Mouse (Mus musculus) liver, embryonic 11.5 days (tissue): ENCODE data around the gene L3hypdh. TPM values are rescaled to one million over a fixed set of nuclear protein-coding genes. Genes with fewer than 3 reads are reported as not detected.
A peak's percentile ranks its signal among the peaks of the same experiment; 100 is the strongest.

Source experiments
- ATAC-seq: fragments of 200-750 bp; cut with Nextera tagmentation; replicated peaks from 2 replicates; pipeline ENCODE4 v1.8.0; 2017; ENCODE audit warnings: moderate number of reproducible peaks, mild to moderate bottlenecking, moderate TSS enrichment, moderate library complexity; ENCODE audit not compliant: low FRiP score
- DNase-seq: peaks from one replicate; pipeline ENCODE4 v3.0.0-alpha.2; 2017; ENCODE audit warnings: low spot score
- H3K27ac ChIP-seq: fragments of 300-500 bp; sonication (generic); 2 replicates; pipeline ENCODE4 v1.5.1; 2014; ENCODE audit warnings: mild to moderate bottlenecking, low read depth, low read length, control low read depth
- H3K27me3 ChIP-seq: fragments of 300-500 bp; sonication (generic); replicated peaks from 2 replicates; pipeline ENCODE4 v1.6.1; 2014; ENCODE audit warnings: low read length, mixed read lengths; ENCODE audit not compliant: control insufficient read depth, insufficient read depth
- H3K36me3 ChIP-seq: fragments of 300-500 bp; sonication (generic); 2 replicates; pipeline ENCODE4 v1.6.1; 2014; ENCODE audit warnings: mild to moderate bottlenecking, low read length, moderate library complexity, mixed read lengths; ENCODE audit not compliant: control insufficient read depth, insufficient read depth
- H3K4me1 ChIP-seq: fragments of 300-500 bp; sonication (generic); replicated peaks from 2 replicates; pipeline ENCODE4 v1.6.1; 2014; ENCODE audit warnings: low read length, mixed read lengths; ENCODE audit not compliant: control insufficient read depth, insufficient read depth
- H3K4me2 ChIP-seq: fragments of 300-500 bp; sonication (generic); 2 replicates; pipeline ENCODE4 v1.6.1; 2014; ENCODE audit warnings: mild to moderate bottlenecking, control low read depth, moderate library complexity
- H3K4me3 ChIP-seq: fragments of 300-500 bp; sonication (generic); 2 replicates; pipeline ENCODE4 v1.5.1; 2014; ENCODE audit warnings: low read depth, low read length, control low read depth
- H3K9ac ChIP-seq: fragments of 300-500 bp; sonication (generic); 2 replicates; pipeline ENCODE4 v1.6.1; 2014; ENCODE audit warnings: low read depth, low read length, control low read depth
- H3K9me3 ChIP-seq: fragments of 300-500 bp; sonication (generic); 2 replicates; pipeline ENCODE4 v1.6.1; 2016; ENCODE audit warnings: low read length, inconsistent platforms, mixed read lengths; ENCODE audit not compliant: control insufficient read depth
- WGBS: fragments of 180-500 bp; shearing (Covaris S2); extraction: QIAGEN DNeasy Blood & Tissue Kit; methylation state at CpG from one replicate; pipeline ENCODE4 v1.1.7; 2014; 5-methylcytosine and 5-hydroxymethylcytosine counted together
- polyA plus RNA-seq: library from polyadenylated mRNA; unstranded; fragments of >200 nt; fragmentation: Nextera tagmentation; extraction: Ambion mirVana; gene quantifications from 2 replicates; pipeline ENCODE4 v1.2.1, GENCODE M21; 2014

L3hypdh gene
- 8.0 and 8.9 TPM in 2 replicates for polyA plus RNA-seq

DNA sequence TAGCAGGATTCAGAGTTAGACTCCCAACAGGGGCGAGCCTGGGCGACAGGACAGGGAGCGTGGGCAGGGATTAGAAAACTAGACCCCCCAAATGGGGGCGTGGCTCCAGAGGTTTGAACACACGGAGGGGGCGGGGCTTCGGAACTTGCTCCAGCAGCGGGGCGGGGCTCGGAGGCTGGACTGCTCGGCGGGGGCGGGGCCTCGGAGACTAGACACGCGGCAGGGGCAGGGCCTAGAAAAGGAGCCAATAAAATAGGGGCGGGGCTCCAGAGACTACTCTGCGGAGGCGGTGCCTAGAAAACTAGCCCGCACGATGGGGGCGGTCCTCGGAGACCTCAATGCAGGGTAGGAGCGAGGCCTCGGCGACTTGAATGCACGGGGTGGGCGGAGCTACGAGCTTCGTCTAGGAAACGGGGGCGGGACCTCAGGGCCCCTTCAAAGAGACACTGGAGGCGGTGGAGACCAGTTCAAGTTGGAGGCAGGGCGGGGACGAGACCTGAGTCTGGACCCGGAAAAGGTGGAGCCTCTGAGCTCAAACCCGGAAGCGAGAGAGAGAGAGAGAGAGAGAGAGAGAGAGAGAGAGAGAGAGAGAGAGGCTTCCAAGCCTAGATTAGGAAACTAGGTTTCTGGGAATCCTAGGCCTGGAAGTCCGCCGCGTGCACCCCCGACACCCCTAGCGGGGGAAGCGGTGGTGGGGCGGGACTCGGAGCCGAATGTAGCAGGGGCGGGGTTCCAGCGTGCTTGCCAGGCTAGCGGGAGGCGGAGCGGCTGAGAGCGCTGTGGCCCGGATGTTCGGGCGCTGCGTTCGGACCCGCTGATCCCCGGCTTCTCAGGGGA is at the start of gene L3hypdh, which contains the start of gene Jkamp:
TSS of gene L3hypdh (minus strand) at position 111 of the 837 bp plus-strand sequence.
TSS of gene Jkamp (plus strand) at position 261 of the 837 bp plus-strand sequence.
- Histone ChIP-seq H3K27ac (peak within 1 kb of the TSS; percentile 83), H3K4me2 (peak within 1 kb of the TSS; percentile 94), H3K4me3 (peak within 1 kb of the TSS; percentile 70), H3K36me3 (no peaks in the 10 kb centered on the region), H3K4me1 (peaks cover 22% of the 10 kb centered on the region), H3K9ac (peak within 1 kb of the TSS; percentile 72), H3K9me3 (no peaks in the 10 kb centered on the region), H3K27me3 (no peaks in the 10 kb centered on the region)
- peak; percentile 99 for DNase-seq
- WGBS, result under 1% methylated on average over 60 of the region's 60 CpGs
- ATAC-seq, result peak; percentile 97

GRCm38 (mm10) chr12:72129203-72129602 is 44.0 kb upstream of the L3hypdh start:
- Histone ChIP-seq H3K27me3 (no peaks in the 10 kb centered on the region), H3K9ac (no peak overlapping the region), H3K27ac (no peak overlapping the region), H3K4me3 (no peak overlapping the region), H3K36me3 (no peaks in the 10 kb centered on the region), H3K4me1 (no peaks in the 10 kb centered on the region), H3K9me3 (no peaks in the 10 kb centered on the region), H3K4me2 (no peak overlapping the region)
- 86% methylated on average over 10 of the region's 10 CpGs for WGBS
- ATAC-seq, result no peak
- DNase-seq, result no peak

DNA sequence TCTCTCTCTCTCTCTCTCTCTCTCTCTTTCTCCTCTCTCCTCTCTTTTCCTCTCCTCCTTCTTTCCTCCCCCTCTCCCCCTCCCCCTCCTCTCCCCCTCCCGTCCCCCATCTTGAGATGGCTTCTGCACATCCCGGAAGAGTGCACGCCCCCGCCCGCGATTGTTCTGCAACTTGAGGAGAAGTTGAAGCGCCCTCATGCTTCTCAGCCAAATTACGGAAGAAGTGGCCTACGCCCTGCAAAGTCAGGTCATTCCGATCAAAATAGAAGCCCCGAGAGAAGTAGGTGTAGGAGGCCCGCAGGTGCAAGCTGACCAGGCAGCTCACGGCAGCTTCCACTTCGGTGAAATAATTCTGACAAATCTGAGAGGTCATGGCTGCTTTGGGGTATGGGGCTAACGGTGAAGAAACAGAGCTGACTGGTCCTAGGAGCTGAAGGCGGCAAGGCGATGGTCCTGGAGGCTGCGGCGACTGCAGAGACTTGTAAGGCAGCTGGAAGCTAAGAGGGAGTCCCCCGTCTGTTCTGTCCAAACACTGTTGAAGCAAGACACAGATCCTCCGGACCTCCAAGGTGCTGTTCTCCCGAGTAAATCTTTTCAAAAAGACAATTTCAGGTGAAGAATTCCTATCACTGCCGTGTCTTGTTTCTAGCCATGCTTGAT is 30.6 kb upstream of the L3hypdh start:
- H3K27me3 ChIP-seq, result no peaks in the 10 kb centered on the region
- H3K4me3 ChIP-seq, result no peak overlapping the region
- H3K4me1 ChIP-seq, result no peaks in the 10 kb centered on the region
- DNase-seq (no peak), ATAC-seq (no peak)
- H3K9ac ChIP-seq, result no peak overlapping the region
- no peaks in the 10 kb centered on the region for H3K36me3 ChIP-seq
- no peak overlapping the region for H3K4me2 ChIP-seq
- H3K27ac ChIP-seq, result no peak overlapping the region
- WGBS, result 72% methylated on average over 22 of the region's 23 CpGs
- H3K9me3 ChIP-seq, result no peaks in the 10 kb centered on the region

- Histone ChIP-seq H3K36me3 (no peaks in the 10 kb centered on the region), H3K27ac (no peak overlapping the region), H3K4me3 (no peak overlapping the region), H3K9ac (no peak overlapping the region), H3K4me2 (no peak overlapping the region), H3K4me1 (no peaks in the 10 kb centered on the region), H3K9me3 (no peaks in the 10 kb centered on the region), H3K27me3 (no peaks in the 10 kb centered on the region)
- 72% methylated on average over 6 of the region's 6 CpGs for WGBS
- DNase-seq (no peak), ATAC-seq (no peak)
Observed at GRCm38 (mm10) chr12:72115126-72115525, 29.9 kb upstream of the L3hypdh start.

GRCm38 (mm10) chr12:72104525-72105281 is 19.5 kb upstream of the L3hypdh start:
- no peak overlapping the region for H3K9ac ChIP-seq
- H3K27ac ChIP-seq, result no peak overlapping the region
- peak overlapping the region; percentile 21; the same call in 1 of the 2 replicates for H3K4me2 ChIP-seq
- H3K27me3 ChIP-seq, result no peaks in the 10 kb centered on the region
- peak; percentile 71 for ATAC-seq
- H3K4me3 ChIP-seq, result no peak overlapping the region
- no peaks in the 10 kb centered on the region for H3K9me3 ChIP-seq
- peak; percentile 37 for DNase-seq
- WGBS, result 32% methylated on average over 14 of the region's 14 CpGs
- no peaks in the 10 kb centered on the region for H3K36me3 ChIP-seq
- no peaks in the 10 kb centered on the region for H3K4me1 ChIP-seq

DNA sequence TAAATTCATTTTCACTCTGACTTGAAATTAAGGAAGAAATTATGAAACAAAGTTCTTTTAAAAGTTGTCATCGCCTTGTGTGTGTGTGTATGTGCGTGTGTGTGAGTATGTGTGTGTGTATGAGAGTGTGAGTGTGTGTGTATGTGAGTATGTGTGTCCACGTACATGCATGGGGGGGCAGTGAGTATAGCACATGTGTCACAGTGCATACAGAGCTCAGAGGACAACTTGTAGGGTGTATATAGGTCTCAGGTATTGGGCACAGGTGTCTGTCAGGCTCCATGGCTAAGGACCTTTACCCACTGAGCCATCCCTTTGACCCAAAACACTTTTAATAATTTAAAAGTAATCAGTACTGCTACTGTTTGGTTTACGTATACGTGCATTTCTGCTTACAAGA is 18.8 kb upstream of the L3hypdh start:
- no peaks in the 10 kb centered on the region for H3K4me1 ChIP-seq
- ATAC-seq, result no peak
- H3K4me2 ChIP-seq, result no peak overlapping the region
- no peak overlapping the region for H3K9ac ChIP-seq
- H3K27ac ChIP-seq, result no peak overlapping the region
- DNase-seq, result no peak
- H3K9me3 ChIP-seq, result no peaks in the 10 kb centered on the region
- H3K27me3 ChIP-seq, result no peaks in the 10 kb centered on the region
- H3K4me3 ChIP-seq, result no peak overlapping the region
- 81% methylated on average over 5 of the region's 5 CpGs for WGBS
- no peaks in the 10 kb centered on the region for H3K36me3 ChIP-seq

GRCm38 (mm10) chr12:72102776-72103175 is 17.5 kb upstream of the L3hypdh start:
- ATAC-seq (no peak), DNase-seq (no peak)
- Histone ChIP-seq H3K27me3 (no peaks in the 10 kb centered on the region), H3K9ac (no peak overlapping the region), H3K9me3 (no peaks in the 10 kb centered on the region), H3K4me1 (no peaks in the 10 kb centered on the region), H3K36me3 (peaks cover 4% of the 10 kb centered on the region; the same call in 1 of the 2 replicates), H3K4me2 (no peak overlapping the region), H3K4me3 (no peak overlapping the region), H3K27ac (no peak overlapping the region)
- 80% methylated on average over 6 of the region's 6 CpGs for WGBS

DNA sequence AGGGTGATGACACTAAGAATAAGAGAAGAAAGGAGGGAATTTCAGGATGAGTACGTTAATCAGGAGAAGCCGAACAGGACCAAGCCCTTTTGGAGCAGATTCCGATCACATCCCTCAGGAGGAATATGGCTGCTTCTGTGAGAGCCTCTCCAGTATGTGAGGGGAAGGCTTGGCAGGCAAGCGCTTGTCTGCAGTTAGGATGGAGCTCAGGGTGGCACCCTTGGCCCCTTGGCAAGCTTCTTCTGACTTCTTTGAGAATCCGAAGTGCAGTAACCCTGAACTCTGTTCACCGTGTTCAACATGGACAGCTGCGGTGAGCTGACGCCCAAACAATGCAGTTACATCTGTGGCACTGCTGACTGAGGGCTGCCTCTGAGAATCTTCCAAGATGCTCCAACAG is 11.7 kb upstream of the L3hypdh start:
- H3K9me3 ChIP-seq, result no peaks in the 10 kb centered on the region
- H3K27me3 ChIP-seq, result no peaks in the 10 kb centered on the region
- H3K4me2 ChIP-seq, result no peak overlapping the region
- H3K36me3 ChIP-seq, result peaks cover 25% of the 10 kb centered on the region
- H3K4me1 ChIP-seq, result no peaks in the 10 kb centered on the region
- WGBS, result 93% methylated on average over 8 of the region's 8 CpGs
- no peak for ATAC-seq
- H3K27ac ChIP-seq, result no peak overlapping the region
- no peak for DNase-seq
- no peak overlapping the region for H3K9ac ChIP-seq
- no peak overlapping the region for H3K4me3 ChIP-seq
